Mouse (Mus musculus): ENCODE results near the gene Mymx.

DNA sequence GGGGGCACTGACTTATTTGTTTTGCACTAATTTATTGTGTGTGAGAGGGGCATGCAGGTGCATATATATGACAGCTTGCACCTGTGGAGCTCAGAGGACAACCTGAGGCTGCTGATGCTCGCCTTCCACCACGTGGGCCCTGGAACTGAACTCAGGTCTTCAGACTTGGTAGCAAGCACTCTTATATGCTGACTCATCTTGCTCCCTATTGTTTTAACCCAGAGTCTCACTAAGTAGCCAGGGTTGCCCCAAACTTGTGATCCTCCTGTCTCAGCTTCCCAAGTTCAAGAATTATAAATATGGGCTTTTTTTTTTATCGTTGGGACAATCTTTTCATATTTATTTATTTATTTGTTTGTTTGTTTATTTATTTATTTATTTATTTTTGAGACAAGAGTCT, 29.1 kb upstream of the Mymx start:
- TF ChIP-seq CTCF (IDR thresholded peaks at IDR 0.05; ENCODE audit: insufficient read depth, low read length): no peak
- TF ChIP-seq POLR2A (IDR thresholded peaks at IDR 0.05; ENCODE audit: borderline replicate concordance, extremely low read depth, low read depth, low read length): no peak

Data from lung, adult 2 months (tissue).